Mouse (Mus musculus): ENCODE results near the gene Psd. TPM values are rescaled to one million over a fixed set of nuclear protein-coding genes. Genes with fewer than 3 reads are reported as not detected.

Gene Psd
- polyA plus RNA-seq, 1 experiment = 1.9 TPM

DNA sequence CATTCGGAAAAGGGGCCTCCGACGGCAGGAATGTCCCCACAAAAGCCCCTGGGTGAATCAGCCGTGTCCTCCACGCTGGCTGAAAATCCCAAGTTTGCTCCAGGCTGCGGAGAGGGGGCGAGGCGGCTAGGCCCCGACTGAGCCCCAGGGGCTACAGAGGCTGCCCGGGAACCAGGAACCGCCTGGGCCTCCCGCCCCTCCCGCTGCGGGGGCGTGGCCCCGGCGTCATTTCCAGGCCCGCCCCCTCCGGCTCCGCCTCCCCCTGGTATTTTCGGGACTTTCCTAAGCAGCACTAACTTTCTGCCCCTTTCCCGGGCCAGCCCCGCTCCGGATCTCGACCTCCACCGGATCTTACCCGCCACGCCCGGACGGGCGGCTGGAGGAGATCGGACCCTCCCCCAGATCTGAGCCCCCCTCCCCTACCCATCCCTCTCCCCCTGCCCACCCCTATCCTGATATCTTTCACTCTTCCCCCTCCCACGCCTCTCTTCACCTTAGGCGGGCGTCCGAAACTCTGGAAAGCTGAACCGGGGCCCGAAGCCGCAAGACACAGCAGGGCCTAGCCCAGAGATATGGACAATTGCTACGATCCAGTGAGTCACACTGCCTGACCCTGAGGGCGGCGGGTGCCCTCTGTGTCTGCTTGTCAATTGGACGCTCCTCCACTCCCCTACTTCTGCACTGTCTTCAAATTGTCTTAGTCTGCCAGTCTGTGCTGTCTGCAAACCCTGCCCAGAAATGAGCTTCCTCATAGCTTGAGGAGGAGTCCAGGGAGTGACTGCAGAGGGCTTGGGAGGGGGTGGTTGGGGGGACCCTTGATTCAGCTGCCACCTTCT lies 21.3 kb downstream of the Psd start:
- Histone ChIP-seq H3K4me1 (ENCODE audit: control insufficient read depth, insufficient read depth, low read length) (peaks cover 5% of the 10 kb centered on the region), H3K36me3 (ENCODE audit: control insufficient read depth, insufficient read depth, low read length) (no peaks in the 10 kb centered on the region), H3K27ac (ENCODE audit: insufficient read depth, low read depth, low read length) (peak overlapping the region; percentile 57), H3K4me3 (ENCODE audit: insufficient read depth, low read depth, low read length) (peak overlapping the region; percentile 58), H3K27me3 (replicated peaks; ENCODE audit: control insufficient read depth, insufficient read depth, low read length) (no peaks in the 10 kb centered on the region)
- DNase-seq = peak; percentile 93
- TF ChIP-seq CTCF (conservative IDR thresholded peaks at IDR 0.05; ENCODE audit: insufficient read depth, insufficient read length, low read depth, low read length) = no peak
- TF ChIP-seq POLR2A (IDR thresholded peaks at IDR 0.05; ENCODE audit: low read depth, low read length) = peak; percentile 29
- WGBS = under 1% methylated on average over 43 of the region's 43 CpGs

- peak; percentile 37 for DNase-seq
- WGBS = under 1% methylated on average over 34 of the region's 34 CpGs
Observed at GRCm38 (mm10) chr19:46304908-46305333, 22.0 kb downstream of the Psd start.

GRCm38 (mm10) chr19:46304216-46304841 lies 22.6 kb downstream of the Psd start, which contains the start of gene Nfkb2:
TSS of gene Nfkb2 (plus strand) at chr19:46304320.
- Histone ChIP-seq H3K27me3 (replicated peaks; ENCODE audit: control insufficient read depth, insufficient read depth, low read length) (no peaks in the 10 kb centered on the region), H3K36me3 (ENCODE audit: control insufficient read depth, insufficient read depth, low read length) (no peaks in the 10 kb centered on the region), H3K4me3 (ENCODE audit: insufficient read depth, low read depth, low read length) (peak within 1 kb of the TSS; percentile 73), H3K27ac (ENCODE audit: insufficient read depth, low read depth, low read length) (peak within 1 kb of the TSS; percentile 93), H3K4me1 (ENCODE audit: control insufficient read depth, insufficient read depth, low read length) (peaks cover 5% of the 10 kb centered on the region)
- WGBS = under 1% methylated on average over 39 of the region's 39 CpGs
- DNase-seq = peak; percentile 98
- peak; percentile 72 for TF ChIP-seq POLR2A (IDR thresholded peaks at IDR 0.05; ENCODE audit: low read depth, low read length)
- TF ChIP-seq CTCF (conservative IDR thresholded peaks at IDR 0.05; ENCODE audit: insufficient read depth, insufficient read length, low read depth, low read length) = peak; percentile 82

More at GRCm38 (mm10) chr19:46304908-46305333, 22.0 kb downstream of the Psd start:
- Histone ChIP-seq H3K4me3 (ENCODE audit: insufficient read depth, low read depth, low read length) (peak overlapping the region; percentile 58), H3K4me1 (ENCODE audit: control insufficient read depth, insufficient read depth, low read length) (peaks cover 5% of the 10 kb centered on the region), H3K27ac (ENCODE audit: insufficient read depth, low read depth, low read length) (peak overlapping the region; percentile 57), H3K36me3 (ENCODE audit: control insufficient read depth, insufficient read depth, low read length) (no peaks in the 10 kb centered on the region), H3K27me3 (replicated peaks; ENCODE audit: control insufficient read depth, insufficient read depth, low read length) (no peaks in the 10 kb centered on the region)
- TF ChIP-seq POLR2A (IDR thresholded peaks at IDR 0.05; ENCODE audit: low read depth, low read length) (no peak), CTCF (conservative IDR thresholded peaks at IDR 0.05; ENCODE audit: insufficient read depth, insufficient read length, low read depth, low read length) (no peak)

DNA sequence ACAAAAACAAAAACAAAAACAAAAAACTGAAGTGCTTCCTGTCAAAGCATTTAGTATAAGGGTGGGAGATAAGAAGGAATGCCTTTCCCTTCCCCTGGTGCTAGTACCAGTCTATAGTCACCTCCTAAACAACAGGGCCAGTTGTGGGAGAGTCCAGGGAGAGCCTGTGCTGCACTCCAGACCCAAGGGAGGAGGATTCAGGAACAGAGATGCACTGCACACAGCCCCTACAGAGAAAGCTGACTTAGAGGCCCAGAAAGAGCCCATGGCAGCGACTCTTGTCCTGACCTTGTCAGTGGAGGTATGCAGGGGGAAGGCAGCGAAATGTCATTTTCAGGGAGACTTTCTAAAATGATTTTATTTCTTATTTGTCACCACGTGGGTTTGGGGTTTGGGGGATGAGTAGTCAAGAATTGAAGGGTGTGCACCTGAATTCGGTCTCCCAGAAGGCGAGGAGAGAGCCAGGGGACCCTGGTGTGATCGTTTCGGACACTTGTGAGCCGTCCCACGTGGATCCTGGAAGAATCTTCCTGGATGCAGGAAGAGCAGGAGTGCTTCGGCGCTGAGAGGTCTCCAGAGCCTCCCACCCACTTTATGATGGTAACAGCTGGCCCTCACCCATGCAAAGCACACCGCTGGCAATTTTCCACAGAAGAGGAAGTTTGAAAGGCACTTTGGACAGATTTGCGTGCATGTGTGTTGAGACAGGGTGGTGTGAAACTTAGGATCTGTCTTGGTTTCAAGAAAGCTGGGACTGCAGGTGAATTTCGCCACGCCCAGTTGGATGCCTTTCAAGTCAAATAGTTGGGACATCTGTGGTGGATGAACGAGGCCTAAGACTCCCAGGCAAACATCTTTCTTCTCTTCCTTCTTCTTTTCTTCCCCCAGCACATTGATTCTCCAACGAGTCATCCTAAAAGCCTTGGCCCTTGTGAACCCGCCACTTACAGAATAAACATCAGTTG lies 23.4 kb downstream of the Psd start:
- peaks cover 5% of the 10 kb centered on the region for H3K4me1 ChIP-seq (ENCODE audit: control insufficient read depth, insufficient read depth, low read length)
- H3K27me3 ChIP-seq (replicated peaks; ENCODE audit: control insufficient read depth, insufficient read depth, low read length) = no peaks in the 10 kb centered on the region
- WGBS = 53% methylated on average over 18 of the region's 18 CpGs
- 0 out of 2 replicates have a peak overlapping the region, but pooled peaks have one; percentile 1 for H3K4me3 ChIP-seq (ENCODE audit: insufficient read depth, low read depth, low read length)
- H3K27ac ChIP-seq (ENCODE audit: insufficient read depth, low read depth, low read length) = no peak overlapping the region
- TF ChIP-seq CTCF (conservative IDR thresholded peaks at IDR 0.05; ENCODE audit: insufficient read depth, insufficient read length, low read depth, low read length) (no peak), POLR2A (IDR thresholded peaks at IDR 0.05; ENCODE audit: low read depth, low read length) (no peak)
- DNase-seq = no peak
- no peaks in the 10 kb centered on the region for H3K36me3 ChIP-seq (ENCODE audit: control insufficient read depth, insufficient read depth, low read length)

- H3K4me1 ChIP-seq (ENCODE audit: control insufficient read depth, insufficient read depth, low read length) = peaks cover 5% of the 10 kb centered on the region
- H3K36me3 ChIP-seq (ENCODE audit: control insufficient read depth, insufficient read depth, low read length) = no peaks in the 10 kb centered on the region
- no peak overlapping the region for H3K4me3 ChIP-seq (ENCODE audit: insufficient read depth, low read depth, low read length)
- no peaks in the 10 kb centered on the region for H3K27me3 ChIP-seq (replicated peaks; ENCODE audit: control insufficient read depth, insufficient read depth, low read length)
- DNase-seq = no peak
- H3K27ac ChIP-seq (ENCODE audit: insufficient read depth, low read depth, low read length) = no peak overlapping the region
- TF ChIP-seq POLR2A (IDR thresholded peaks at IDR 0.05; ENCODE audit: low read depth, low read length) (no peak), CTCF (conservative IDR thresholded peaks at IDR 0.05; ENCODE audit: insufficient read depth, insufficient read length, low read depth, low read length) (no peak)
- WGBS = 84% methylated on average over 4 of the region's 4 CpGs
Observed at GRCm38 (mm10) chr19:46302551-46302950, 24.4 kb downstream of the Psd start.

DNA sequence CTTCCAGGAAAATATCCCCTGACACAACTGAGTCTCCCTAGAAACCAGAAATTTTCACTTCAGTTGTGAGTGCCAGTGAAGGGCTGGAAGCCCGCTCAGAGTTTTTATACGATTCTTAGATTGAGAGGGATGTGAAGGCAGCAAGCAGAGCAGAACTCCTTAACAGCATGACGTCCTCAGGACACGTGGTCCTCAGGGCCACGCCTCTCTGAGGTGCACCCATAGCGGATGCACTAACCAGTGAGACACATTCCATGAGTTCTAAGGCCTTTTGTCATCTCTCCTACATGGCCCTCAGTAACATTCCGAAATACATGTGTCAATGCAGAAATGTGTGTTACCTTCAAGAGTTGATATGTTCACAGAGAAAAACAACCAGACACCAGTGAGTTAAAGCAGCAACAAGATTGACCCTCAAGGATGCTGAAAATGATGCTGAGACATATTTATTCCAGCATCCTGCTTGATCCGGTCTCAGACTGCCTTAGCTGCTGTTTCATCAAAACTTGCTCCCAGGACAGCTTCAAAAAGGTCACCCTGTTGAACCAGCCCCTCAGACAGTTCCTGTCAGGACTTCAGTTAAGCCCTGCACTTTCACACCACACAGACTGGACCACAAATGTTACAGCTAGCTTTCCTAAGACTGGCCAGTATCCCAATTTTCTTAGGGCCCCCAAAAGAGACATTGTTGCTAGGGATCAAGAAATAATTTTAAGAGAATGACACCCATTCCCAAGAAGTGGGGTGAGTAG lies 26.5 kb downstream of the Psd start:
- Histone ChIP-seq H3K4me3 (ENCODE audit: insufficient read depth, low read depth, low read length) (no peak overlapping the region), H3K27me3 (replicated peaks; ENCODE audit: control insufficient read depth, insufficient read depth, low read length) (no peaks in the 10 kb centered on the region), H3K4me1 (ENCODE audit: control insufficient read depth, insufficient read depth, low read length) (no peaks in the 10 kb centered on the region; the same call in 1 of the 2 replicates), H3K36me3 (ENCODE audit: control insufficient read depth, insufficient read depth, low read length) (no peaks in the 10 kb centered on the region), H3K27ac (ENCODE audit: insufficient read depth, low read depth, low read length) (no peak overlapping the region)
- no peak for DNase-seq
- 38% methylated on average over 8 of the region's 8 CpGs for whole genome bisulfite sequencing
- no peak for TF ChIP-seq POLR2A (IDR thresholded peaks at IDR 0.05; ENCODE audit: low read depth, low read length)
- TF ChIP-seq CTCF (conservative IDR thresholded peaks at IDR 0.05; ENCODE audit: insufficient read depth, insufficient read length, low read depth, low read length) = no peak

Measured in kidney, adult 2 months (tissue).